Mouse (Mus musculus) hematopoietic multipotent progenitor cell, adult 10-12 weeks (in vitro differentiated cells): ENCODE results near the gene Shtn1. TPM values are rescaled to one million over a fixed set of nuclear protein-coding genes. Genes with fewer than 3 reads are reported as not detected.

ENCODE experiments used
- polyA plus RNA-seq: library from polyadenylated mRNA; stranded (reverse); fragments of >175 nt; gene quantifications from 2 replicates; pipeline ENCODE4 v1.2.3, GENCODE M21; 2012; ENCODE audit warnings: low replicate concordance

Shtn1 gene
- 1.5 and 2.0 TPM in 2 replicates for polyA plus RNA-seq

GRCm38 (mm10) chr19:59075472-59076101, at the start of gene Shtn1:
Shtn1 (minus strand) TSS chr19:59076100.

GRCm38 (mm10) chr19:58942841-58943828, 132.8 kb downstream of the Shtn1 start, which contains the start of the genes Eno4 and Hspa12a:
Eno4 (plus strand) TSS chr19:58943425.
Hspa12a (minus strand) TSS chr19:58943654.

Other genes with a start within 250 kb of the Shtn1 start
- gene Eno4, start 132.7 kb downstream of the Shtn1 start, polyA plus RNA-seq, result not detected in 2 replicates
- 0.56 and 0.74 TPM in 2 replicates for gene Hspa12a, start 132.4 kb downstream of the Shtn1 start, polyA plus RNA-seq
- not detected in 2 replicates for gene Vax1, start 94.0 kb upstream of the Shtn1 start, polyA plus RNA-seq
- not detected in 2 replicates for gene Kcnk18, start 143.1 kb upstream of the Shtn1 start, polyA plus RNA-seq
- 0.40 and 1.0 TPM in 2 replicates for gene Slc18a2, start 184.8 kb upstream of the Shtn1 start, polyA plus RNA-seq
- gene Rps12-ps3, start 246.2 kb upstream of the Shtn1 start, polyA plus RNA-seq, result 4.9 and 56.9 TPM in 2 replicates